Mouse (Mus musculus): Measurements from ENCODE around the gene Rab8a.
A peak's percentile ranks its signal among the peaks of the same experiment; 100 is the strongest.

Rab8a gene

GRCm38 (mm10) chr8:72215060-72215459, 54.1 kb downstream of the Rab8a start:
- peak; percentile 64 for DNase-seq

DNA sequence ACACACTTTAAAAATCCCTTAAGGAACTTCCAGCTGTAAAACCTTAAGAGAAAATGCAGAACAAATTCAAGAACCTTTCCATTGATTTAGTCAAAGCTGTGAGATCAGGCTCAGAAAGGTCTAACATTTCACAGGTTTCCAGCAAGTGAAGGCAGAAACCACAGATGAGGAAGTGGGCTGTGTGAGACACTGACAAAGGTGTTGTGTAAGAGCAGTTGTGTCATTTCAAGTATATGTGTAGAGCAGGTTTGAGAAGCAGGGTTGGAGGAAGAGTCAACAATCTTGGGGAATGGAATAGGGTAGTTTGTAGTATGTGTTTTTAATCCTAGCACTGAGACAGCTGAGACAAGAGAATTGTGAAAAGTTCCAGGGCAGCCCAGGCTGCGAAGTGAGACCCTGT, 54.9 kb downstream of the Rab8a start:
- DNase-seq = no peak

- no peak for DNase-seq
Measured at GRCm38 (mm10) chr8:72218781-72219540, 58.0 kb downstream of the Rab8a start.

DNA sequence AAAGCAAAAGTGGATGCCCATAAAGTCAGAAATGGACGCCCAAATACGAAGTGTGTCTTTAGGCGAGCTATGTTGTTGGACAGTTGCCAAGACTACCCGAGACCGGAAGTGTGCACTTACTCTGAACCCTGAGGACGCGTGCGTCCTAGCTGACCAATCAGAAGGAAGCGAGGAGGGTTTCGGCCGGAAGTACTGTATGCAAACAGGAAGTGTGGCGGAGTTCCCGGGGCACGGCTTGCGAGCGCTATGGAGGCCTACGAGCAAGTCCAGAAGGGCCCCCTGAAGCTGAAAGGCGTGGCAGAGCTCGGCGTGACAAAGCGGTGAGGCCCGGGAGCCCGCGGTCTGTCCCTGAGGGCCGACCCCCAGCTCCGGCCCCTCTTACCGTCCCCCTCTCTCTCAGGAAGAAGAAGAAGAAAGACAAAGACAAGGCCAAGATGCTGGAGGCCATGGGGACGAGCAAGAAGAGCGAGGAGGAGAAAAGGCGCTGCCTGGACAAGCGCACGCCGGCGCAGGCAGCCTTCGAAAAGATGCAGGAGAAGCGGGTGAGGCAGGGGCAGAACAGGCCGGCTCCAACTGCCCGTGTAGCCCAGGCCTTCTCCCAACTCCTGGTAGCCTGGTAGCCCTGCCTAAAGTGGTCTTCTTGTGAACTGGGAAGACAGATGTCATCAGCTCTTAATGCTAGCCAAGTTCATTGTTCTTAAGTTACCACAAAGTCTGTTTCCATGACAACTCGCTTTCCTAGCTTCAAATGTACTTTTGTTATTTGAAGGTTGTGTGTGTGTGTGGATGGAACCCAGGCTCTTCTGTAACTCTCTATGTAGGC, 58.8 kb downstream of the Rab8a start, which contains the start of gene Fam32a:
Gene Fam32a (plus strand): TSS at position 190 of the 823 bp plus-strand sequence.
- DNase-seq = peak; percentile 88

DNA sequence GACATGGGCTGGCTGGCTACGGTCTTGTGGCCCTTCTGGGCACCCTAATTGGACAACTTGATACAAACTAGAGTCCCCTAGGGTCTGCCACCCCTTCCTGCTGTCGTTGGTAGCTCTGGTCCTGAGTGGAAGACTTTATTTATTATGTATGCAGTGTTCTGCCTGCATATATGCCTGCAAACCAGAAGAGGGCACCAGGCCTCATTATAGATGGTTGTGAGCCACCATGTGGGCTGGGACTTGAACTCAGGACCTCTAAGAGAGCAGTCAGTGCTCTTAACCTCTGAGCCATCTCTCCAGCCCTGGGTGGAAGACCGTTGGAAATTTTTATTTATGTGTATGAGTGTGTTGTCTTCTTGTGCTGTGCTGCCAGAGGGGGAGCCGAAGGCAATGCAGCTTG, 59.8 kb downstream of the Rab8a start:
- DNase-seq = no peak

- no peak for DNase-seq
Measured at GRCm38 (mm10) chr8:72222656-72223055, 61.7 kb downstream of the Rab8a start.

All from kidney, adult 18-20 months (tissue).